Mouse (Mus musculus): ENCODE measurements at regions not wholly inside any gene's neighbourhood (a gene's known extent, or its start where the extent isn't known, plus 50 kb on each side); places are given as distances from the start of the nearest gene placed in this dataset.

DNA sequence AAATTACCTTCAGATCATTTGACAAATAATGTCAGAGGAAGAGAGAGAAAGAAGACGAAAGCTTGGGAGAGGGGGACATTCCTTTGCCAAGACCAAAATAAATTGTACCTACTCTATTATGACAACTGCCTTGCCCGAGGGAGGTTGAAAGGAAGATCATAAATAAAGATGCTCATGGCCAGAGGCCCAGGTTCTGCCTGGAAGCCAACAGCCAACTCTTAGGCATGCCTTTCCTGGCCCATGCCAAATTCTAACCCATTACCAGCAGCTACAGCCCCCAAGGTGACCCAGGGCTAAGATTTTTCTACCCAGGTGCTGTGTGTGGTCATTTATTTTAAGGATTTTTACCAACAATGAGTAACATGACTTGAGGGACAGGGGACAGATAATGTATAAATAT is 54.9 kb downstream of the Cbln1 start:
- Histone ChIP-seq H3K36me3 (ENCODE audit: control insufficient read depth, insufficient read depth, low read length, poor library complexity, severe bottlenecking) (no peaks in the 10 kb centered on the region), H3K27me3 (ENCODE audit: control insufficient read depth, insufficient read depth, low read length, poor library complexity, severe bottlenecking) (no peaks in the 10 kb centered on the region)
- no peak for DNase-seq (ENCODE audit: low read depth, low spot score)

DNA sequence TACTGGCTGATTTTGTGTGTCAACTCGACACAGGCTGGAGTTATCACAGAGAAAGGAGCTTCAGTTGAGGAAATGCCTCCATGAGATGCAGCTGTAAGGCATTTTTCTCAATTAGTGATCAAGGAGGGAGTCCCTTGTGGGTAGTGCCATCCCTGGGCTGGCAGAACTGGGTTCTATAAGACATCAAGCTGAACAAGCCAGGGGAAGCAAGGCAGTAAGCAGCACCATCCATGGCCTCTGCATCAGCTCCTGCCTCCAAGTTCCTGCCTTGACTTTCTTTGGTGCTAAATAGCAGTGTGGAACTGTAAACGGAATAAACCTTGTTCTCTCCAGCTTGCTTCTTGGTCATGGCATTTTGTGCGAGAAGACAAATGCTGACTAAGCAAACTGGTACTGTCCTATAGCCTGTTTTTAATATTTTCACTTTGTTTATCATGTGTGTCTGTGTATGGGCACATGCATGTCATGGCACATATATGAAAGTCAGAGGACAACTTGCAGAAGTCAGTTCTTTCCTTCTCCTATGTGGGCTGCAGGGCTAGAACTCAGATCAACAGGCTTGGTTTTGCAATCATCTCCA is 57.3 kb downstream of the Cbln1 start:
- Histone ChIP-seq H3K36me3 (ENCODE audit: control insufficient read depth, insufficient read depth, low read length, poor library complexity, severe bottlenecking) (no peaks in the 10 kb centered on the region), H3K27me3 (ENCODE audit: control insufficient read depth, insufficient read depth, low read length, poor library complexity, severe bottlenecking) (no peaks in the 10 kb centered on the region)
- DNase-seq (ENCODE audit: low read depth, low spot score), result no peak

DNA sequence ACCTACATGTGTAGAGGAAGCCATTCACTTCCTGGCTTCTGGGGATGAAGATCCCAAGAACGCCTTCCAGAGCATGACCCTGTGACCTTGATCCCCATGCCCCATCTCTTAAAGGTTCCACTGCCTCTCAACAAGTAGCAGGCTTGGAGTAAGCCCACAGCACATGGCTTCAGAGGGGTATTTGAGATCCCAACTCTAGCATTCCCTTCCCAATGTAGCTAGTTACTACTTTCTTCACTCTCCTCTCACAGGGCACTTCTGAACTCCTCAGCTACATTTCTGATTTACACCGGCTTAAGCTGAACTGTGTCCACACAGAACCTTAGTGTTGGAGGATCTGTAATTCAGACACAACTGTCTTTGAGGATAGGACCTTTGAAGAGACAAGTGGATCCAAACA is 83.4 kb downstream of the Cbln1 start:
- Histone ChIP-seq H3K36me3 (ENCODE audit: control insufficient read depth, insufficient read depth, low read length, poor library complexity, severe bottlenecking) (no peaks in the 10 kb centered on the region), H3K27me3 (ENCODE audit: control insufficient read depth, insufficient read depth, low read length, poor library complexity, severe bottlenecking) (no peaks in the 10 kb centered on the region)
- DNase-seq (ENCODE audit: low read depth, low spot score), result no peak

DNA sequence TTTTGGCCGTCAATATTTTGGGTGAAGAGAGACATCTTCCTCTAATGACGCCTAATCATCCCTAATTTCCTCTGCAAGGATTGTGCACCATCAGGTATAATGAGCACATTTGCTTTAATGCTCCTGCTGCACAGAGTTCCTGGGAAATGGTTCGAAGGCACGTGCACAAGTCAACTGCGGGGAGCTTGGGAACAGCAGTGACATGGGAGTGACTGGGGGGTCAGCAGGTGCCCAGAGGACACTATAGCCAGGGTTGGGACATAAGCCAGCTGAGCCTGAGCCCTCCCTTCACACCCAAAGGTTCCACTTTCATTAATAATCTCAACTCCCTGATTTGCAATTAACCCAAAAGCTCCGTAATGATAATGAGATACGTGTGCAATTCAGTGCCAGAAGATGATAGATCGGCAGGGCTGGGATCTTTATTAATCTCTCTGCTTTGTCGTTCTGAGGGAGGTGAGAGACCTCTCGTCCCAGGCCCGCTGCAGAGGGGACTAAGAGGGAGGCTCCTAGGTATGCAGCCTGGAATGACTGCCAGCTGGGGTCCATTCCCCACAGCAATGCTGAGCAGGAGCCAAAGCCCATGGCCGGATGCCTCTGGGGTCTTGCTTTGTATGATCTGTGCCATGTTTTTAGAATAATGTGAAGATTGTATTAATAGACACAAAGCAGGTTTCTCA is 88.7 kb downstream of the Cbln1 start:
- DNase-seq (ENCODE audit: low read depth, low spot score), result no peak
- Histone ChIP-seq H3K27me3 (ENCODE audit: control insufficient read depth, insufficient read depth, low read length, poor library complexity, severe bottlenecking) (no peaks in the 10 kb centered on the region), H3K36me3 (ENCODE audit: control insufficient read depth, insufficient read depth, low read length, poor library complexity, severe bottlenecking) (no peaks in the 10 kb centered on the region)

DNA sequence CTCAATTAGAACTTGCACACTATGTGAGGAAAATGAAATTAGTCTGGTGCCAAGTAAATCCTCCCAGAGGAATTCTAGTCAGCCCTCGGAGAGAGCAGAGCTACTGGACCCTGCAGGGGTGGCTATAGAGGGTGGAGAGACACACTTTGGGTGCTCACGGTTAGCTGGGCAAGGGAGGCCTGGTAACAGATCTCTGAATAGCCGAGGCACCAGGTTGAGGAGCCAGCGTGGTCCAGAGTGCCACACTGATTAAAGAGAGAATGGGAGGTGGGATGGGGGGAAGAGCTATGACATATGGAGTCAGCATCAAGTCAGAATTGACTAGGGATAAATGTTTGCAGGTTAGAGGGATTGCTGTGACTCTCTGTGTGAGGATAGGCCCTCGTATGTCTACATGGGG is 90.1 kb downstream of the Cbln1 start:
- H3K36me3 ChIP-seq (ENCODE audit: control insufficient read depth, insufficient read depth, low read length, poor library complexity, severe bottlenecking), result no peaks in the 10 kb centered on the region
- no peaks in the 10 kb centered on the region for H3K27me3 ChIP-seq (ENCODE audit: control insufficient read depth, insufficient read depth, low read length, poor library complexity, severe bottlenecking)
- no peak for DNase-seq (ENCODE audit: low read depth, low spot score)

DNA sequence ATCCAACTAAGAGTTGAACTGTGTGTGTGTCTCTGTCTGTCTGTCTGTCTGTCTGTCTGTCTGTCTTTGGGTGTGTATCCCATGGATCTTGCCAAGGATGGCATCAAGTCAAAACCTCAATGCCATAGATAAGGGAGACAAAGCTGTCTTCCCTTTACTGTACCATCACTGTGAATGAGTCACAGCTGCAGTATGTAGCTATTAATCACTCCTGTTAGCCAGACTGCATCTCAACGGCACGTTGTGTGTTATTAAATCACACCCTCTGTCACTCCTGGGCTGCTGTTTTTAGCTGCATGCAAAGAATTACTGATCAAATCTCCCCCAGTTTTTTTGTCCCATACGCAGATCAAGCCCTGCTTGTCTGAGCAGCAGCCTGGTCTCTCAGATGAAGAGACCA is 91.6 kb downstream of the Cbln1 start:
- Histone ChIP-seq H3K36me3 (ENCODE audit: control insufficient read depth, insufficient read depth, low read length, poor library complexity, severe bottlenecking) (no peaks in the 10 kb centered on the region), H3K27me3 (ENCODE audit: control insufficient read depth, insufficient read depth, low read length, poor library complexity, severe bottlenecking) (no peaks in the 10 kb centered on the region)
- no peak for DNase-seq (ENCODE audit: low read depth, low spot score)

DNA sequence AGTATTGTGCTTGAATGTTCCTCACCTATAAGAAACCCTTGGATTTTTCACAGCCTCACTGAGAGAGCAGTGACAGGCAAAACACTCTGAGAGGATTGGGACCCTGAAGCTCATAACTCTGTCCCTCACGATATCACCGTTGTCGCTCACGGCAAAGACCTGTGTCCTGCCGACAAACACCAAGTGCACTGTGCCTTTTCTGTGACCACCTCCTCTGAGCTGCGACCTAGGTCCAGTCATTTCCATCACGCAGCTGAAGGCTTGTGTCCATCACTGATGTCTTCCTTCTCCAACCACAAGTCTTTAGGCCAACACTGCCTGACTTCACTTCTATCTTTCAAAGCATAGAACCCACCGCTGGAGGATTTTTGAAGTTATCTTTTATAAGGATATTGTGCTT is 93.1 kb downstream of the Cbln1 start:
- DNase-seq (ENCODE audit: low read depth, low spot score), result no peak
- no peaks in the 10 kb centered on the region for H3K27me3 ChIP-seq (ENCODE audit: control insufficient read depth, insufficient read depth, low read length, poor library complexity, severe bottlenecking)

DNA sequence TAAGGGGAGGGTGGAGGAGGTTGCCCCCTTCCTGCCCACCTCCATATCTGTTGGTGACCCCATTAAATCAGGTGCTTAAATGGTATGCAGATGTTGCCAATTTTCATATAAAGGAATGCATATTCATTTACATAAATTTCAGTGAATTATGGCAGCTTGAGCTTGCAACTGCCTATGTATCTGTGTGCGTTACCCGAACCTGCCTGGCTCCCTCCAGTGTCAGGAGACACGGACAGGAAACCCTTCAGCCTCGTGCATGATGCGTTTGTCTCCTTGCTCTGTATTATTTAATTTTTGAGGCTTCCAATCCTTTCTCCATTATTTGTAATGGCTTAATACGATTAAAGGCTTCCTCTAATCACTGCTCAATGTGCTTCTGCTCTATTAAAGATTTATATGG is 98.4 kb downstream of the Cbln1 start:
- no peaks in the 10 kb centered on the region for H3K36me3 ChIP-seq (ENCODE audit: control insufficient read depth, insufficient read depth, low read length, poor library complexity, severe bottlenecking)
- no peaks in the 10 kb centered on the region for H3K27me3 ChIP-seq (ENCODE audit: control insufficient read depth, insufficient read depth, low read length, poor library complexity, severe bottlenecking)
- no peak for DNase-seq (ENCODE audit: low read depth, low spot score)

More for the DNA sequence above, 93.1 kb downstream of the Cbln1 start:
- no peaks in the 10 kb centered on the region for H3K36me3 ChIP-seq (ENCODE audit: control insufficient read depth, insufficient read depth, low read length, poor library complexity, severe bottlenecking)

DNA sequence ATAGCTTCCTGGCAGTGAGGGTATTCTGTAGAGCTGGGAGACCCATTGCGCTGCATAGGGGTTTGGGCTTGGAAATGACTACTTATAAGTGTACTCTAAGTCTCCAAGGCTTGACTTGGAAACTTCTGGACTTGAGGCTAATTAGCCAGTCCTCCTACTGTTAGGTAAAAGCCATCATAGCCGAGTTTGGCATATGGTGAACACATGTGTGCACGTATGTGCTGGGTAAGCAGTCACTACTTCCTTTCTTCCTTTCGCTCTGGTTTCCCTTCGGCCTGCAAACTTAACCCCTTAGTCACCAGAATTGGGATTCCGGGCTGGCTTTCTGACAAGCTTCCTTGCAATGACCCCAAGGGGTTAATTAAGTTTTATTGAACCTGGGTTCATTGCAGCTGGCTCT is 98.9 kb downstream of the Cbln1 start:
- H3K27me3 ChIP-seq (ENCODE audit: control insufficient read depth, insufficient read depth, low read length, poor library complexity, severe bottlenecking), result no peaks in the 10 kb centered on the region
- H3K36me3 ChIP-seq (ENCODE audit: control insufficient read depth, insufficient read depth, low read length, poor library complexity, severe bottlenecking), result no peaks in the 10 kb centered on the region
- DNase-seq (ENCODE audit: low read depth, low spot score), result no peak

DNA sequence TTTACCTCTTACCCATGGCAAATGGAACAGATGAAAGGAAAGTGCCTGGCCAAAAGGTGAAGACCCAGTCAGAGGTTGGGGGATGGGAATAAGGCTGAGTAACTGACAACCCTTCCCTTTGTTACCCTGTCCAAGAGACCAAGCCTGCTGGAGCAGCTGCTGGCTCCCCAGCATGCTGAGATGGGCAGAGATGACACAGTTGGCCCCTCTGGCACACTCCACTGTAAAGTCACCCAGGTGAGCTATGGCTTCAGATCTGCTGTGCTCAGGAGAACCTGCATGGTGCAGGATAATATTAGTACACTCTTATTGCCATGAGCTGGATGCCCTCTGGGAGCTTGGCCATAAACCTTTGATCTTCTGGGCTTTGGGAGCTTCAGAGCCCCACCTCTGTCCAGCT is 100.3 kb downstream of the Cbln1 start:
- H3K27me3 ChIP-seq (ENCODE audit: control insufficient read depth, insufficient read depth, low read length, poor library complexity, severe bottlenecking), result no peaks in the 10 kb centered on the region
- DNase-seq (ENCODE audit: low read depth, low spot score), result no peak

DNA sequence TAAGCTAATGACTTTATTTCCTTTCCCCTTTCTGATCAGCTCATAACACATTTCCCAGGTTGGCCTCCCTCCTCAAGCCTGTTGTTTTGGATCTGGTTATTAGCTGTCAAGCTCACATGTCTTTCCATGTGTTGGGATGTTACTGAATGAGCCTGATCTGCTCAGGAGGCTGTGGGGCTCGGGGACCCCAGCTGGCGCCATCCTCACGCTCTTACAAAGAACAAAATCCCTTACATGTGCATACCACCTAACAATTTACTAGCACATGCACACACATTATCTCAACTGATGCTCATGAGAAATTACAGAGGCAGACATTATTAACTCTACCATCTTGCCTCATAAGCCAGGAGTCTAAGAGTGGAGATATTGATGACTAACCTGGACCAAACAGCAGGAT is 102.2 kb downstream of the Cbln1 start:
- Histone ChIP-seq H3K36me3 (ENCODE audit: control insufficient read depth, insufficient read depth, low read length, poor library complexity, severe bottlenecking) (no peaks in the 10 kb centered on the region), H3K27me3 (ENCODE audit: control insufficient read depth, insufficient read depth, low read length, poor library complexity, severe bottlenecking) (no peaks in the 10 kb centered on the region)
- no peak for DNase-seq (ENCODE audit: low read depth, low spot score)

More for the DNA sequence above, 100.3 kb downstream of the Cbln1 start:
- H3K36me3 ChIP-seq (ENCODE audit: control insufficient read depth, insufficient read depth, low read length, poor library complexity, severe bottlenecking), result no peaks in the 10 kb centered on the region

DNA sequence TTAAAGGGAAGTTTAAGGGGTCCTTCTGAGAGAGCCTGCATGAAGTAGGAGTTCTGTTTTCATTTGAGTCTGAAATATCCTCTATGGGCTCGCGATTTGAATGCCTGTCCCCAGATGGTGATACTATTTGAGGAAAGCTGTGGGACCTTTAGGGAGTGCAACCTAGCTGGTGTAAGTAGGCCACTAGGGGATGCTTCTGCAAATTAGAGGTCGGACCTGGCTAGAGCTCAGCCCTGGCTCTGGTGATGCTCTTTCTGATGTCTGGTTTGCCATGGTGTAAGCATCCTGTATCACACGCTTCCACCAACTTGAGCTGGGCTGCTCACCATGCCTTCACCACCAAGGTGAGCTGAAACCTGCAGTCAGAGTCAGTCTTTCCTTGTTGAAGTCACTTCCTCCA is 121.9 kb downstream of the Cbln1 start:
- no peaks in the 10 kb centered on the region for H3K36me3 ChIP-seq (ENCODE audit: control insufficient read depth, insufficient read depth, low read length, poor library complexity, severe bottlenecking)
- H3K27me3 ChIP-seq (ENCODE audit: control insufficient read depth, insufficient read depth, low read length, poor library complexity, severe bottlenecking), result no peaks in the 10 kb centered on the region
- DNase-seq (ENCODE audit: low read depth, low spot score), result no peak

DNA sequence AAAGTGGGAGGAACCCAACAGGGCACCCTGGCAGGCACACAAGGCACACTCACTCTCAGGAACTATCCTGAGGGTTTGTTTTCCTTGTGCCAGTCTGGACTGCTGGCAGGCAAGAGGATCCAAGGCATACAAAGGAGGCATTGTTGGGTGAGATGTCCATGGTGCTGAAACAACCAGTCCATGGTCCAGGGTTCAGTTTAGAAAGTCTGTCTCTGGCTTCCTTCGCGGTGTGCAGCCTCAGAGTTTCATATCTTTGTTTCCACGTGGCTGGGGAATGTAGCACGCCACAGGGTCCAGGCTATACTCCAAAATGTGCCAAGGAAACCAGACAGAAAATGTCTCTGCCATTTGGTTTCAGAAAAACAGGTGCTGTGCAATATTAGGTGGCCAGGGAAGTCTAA is 122.6 kb downstream of the Cbln1 start:
- H3K36me3 ChIP-seq (ENCODE audit: control insufficient read depth, insufficient read depth, low read length, poor library complexity, severe bottlenecking), result no peaks in the 10 kb centered on the region
- DNase-seq (ENCODE audit: low read depth, low spot score), result no peak

DNA sequence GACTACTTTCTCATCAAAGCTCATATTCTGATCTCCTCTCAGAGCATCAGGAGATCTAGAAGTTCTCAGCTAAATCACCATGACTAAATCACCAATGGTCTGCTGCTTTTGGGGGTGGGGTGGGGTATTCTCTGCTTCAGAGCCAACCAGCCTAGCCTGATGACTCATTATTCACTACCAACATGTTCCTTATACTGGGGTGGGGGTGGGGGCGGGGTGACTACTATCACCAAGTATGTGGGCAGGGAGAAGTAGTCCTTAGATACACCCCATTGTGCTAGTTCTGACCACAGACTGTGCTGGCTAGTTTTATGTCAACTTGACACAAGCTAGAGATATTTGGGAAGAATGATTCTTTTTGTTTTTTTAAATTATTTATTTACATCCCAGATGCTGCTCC is 143.0 kb downstream of the Cbln1 start:
- no peaks in the 10 kb centered on the region for H3K27me3 ChIP-seq (ENCODE audit: control insufficient read depth, insufficient read depth, low read length, poor library complexity, severe bottlenecking)
- DNase-seq (ENCODE audit: low read depth, low spot score), result no peak
- H3K36me3 ChIP-seq (ENCODE audit: control insufficient read depth, insufficient read depth, low read length, poor library complexity, severe bottlenecking), result no peaks in the 10 kb centered on the region

More for the DNA sequence above, 122.6 kb downstream of the Cbln1 start:
- no peaks in the 10 kb centered on the region for H3K27me3 ChIP-seq (ENCODE audit: control insufficient read depth, insufficient read depth, low read length, poor library complexity, severe bottlenecking)

DNA sequence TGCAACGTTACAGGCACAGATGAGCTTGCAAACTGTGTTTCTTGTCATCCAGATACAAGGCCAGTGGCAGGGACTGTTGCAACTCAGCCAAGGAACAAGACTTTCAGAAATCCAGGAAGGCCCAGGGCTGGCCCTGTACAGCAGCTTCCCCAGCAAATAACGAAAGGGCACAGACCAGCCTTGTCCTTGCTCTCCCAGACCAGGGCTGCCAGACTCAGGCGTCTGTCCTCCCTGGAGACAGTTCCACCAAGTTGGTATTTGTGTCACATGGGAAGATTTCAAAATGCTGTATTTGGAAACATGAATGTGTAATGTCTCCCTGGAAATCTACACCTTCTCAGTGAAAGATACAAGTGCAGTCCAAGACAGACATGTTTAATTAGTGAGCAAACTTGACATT is 157.8 kb downstream of the Cbln1 start:
- H3K27me3 ChIP-seq (ENCODE audit: control insufficient read depth, insufficient read depth, low read length, poor library complexity, severe bottlenecking), result no peaks in the 10 kb centered on the region
- no peaks in the 10 kb centered on the region for H3K36me3 ChIP-seq (ENCODE audit: control insufficient read depth, insufficient read depth, low read length, poor library complexity, severe bottlenecking)
- no peak for DNase-seq (ENCODE audit: low read depth, low spot score)

DNA sequence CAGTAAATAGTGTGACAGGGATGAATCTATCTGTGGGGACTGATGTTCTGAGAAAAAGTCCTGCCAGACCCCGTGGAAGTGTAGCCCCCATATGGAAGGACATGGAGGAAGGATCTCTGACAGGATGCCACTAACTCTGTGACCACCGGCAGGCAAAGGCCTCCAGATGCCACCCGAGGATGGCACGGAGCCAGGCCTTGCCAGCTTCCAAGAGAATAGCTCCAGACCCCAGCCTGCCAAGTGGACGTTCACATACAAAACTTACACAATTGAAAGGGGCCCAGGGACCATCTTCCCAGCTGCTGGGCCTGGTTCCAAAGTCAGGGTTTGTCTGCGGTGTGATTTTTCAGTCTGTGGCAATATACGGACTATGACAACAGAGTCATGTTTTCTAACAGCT is 161.1 kb downstream of the Cbln1 start:
- H3K27me3 ChIP-seq (ENCODE audit: control insufficient read depth, insufficient read depth, low read length, poor library complexity, severe bottlenecking), result no peaks in the 10 kb centered on the region
- H3K36me3 ChIP-seq (ENCODE audit: control insufficient read depth, insufficient read depth, low read length, poor library complexity, severe bottlenecking), result no peaks in the 10 kb centered on the region
- DNase-seq (ENCODE audit: low read depth, low spot score), result no peak
